Mouse (Mus musculus): ENCODE measurements at regions not wholly inside any gene's neighbourhood (a gene's known extent, or its start where the extent isn't known, plus 50 kb on each side); places are given as distances from the start of the nearest gene placed in this dataset.

DNA sequence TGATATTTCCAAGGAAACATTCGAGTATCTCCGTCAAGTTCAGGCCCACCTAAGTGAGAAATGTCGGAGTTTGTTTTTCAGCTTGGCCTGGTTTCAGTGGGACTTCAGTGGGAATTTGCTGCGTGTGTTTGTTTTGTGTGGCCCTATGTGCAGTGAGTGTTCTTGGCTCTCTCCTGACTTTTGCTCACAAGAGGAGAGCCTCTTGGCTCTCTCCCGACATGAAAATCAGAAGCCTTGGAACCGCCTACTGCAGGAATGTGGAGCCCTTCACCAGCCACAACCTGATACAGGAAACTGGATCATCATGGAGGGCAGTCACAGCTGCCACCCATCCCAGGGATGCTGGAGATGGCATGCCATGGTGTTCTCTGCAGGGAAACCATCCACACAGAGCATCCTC is 76.2 kb upstream of the Basp1 start:
- Histone ChIP-seq H3K4me2 (ENCODE audit: low read length) (no peak overlapping the region), H3K4me3 (ENCODE audit: control insufficient read depth in 1 of 2, insufficient read depth in 1 of 2, low read depth in 1 of 2, low read length in 2 of 2) (no peak overlapping the region), H3K9ac (ENCODE audit: low read length) (no peak overlapping the region), H3K27me3 (ENCODE audit: control insufficient read depth, insufficient read depth, low read length) (no peaks in the 10 kb centered on the region), H3K27ac (replicated peaks in 1 of 2; ENCODE audit: control insufficient read depth in 1 of 2, insufficient read depth in 1 of 2, low read depth in 2 of 2, low read length in 2 of 2) (no peak overlapping the region), H3K4me1 (ENCODE audit: control insufficient read depth in 2 of 2, insufficient read depth in 2 of 2, low read length in 2 of 2) (no peaks in the 10 kb centered on the region), H3K36me3 (ENCODE audit: control insufficient read depth, insufficient read depth, low read length) (no peaks in the 10 kb centered on the region), H3K9me3 (ENCODE audit: control insufficient read depth, low read length) (no peaks in the 10 kb centered on the region)
- WGBS: 73% methylated on average over 6 of the region's 6 CpGs
- ATAC-seq (ENCODE audit: insufficient number of reproducible peaks, insufficient read depth, low FRiP score, low read depth): no peak

- H3K36me3 ChIP-seq (ENCODE audit: control insufficient read depth, insufficient read depth, low read length): no peaks in the 10 kb centered on the region
- H3K4me2 ChIP-seq (ENCODE audit: low read length): no peak overlapping the region
- WGBS: 53% methylated on average over 5 of the region's 5 CpGs
- no peak for ATAC-seq (ENCODE audit: insufficient number of reproducible peaks, insufficient read depth, low FRiP score, low read depth)
- H3K4me3 ChIP-seq (ENCODE audit: control insufficient read depth in 1 of 2, insufficient read depth in 1 of 2, low read depth in 1 of 2, low read length in 2 of 2): no peak overlapping the region
- H3K27me3 ChIP-seq (ENCODE audit: control insufficient read depth, insufficient read depth, low read length): no peaks in the 10 kb centered on the region
- H3K9ac ChIP-seq (ENCODE audit: low read length): no peak overlapping the region
- H3K27ac ChIP-seq (replicated peaks in 1 of 2; ENCODE audit: control insufficient read depth in 1 of 2, insufficient read depth in 1 of 2, low read depth in 2 of 2, low read length in 2 of 2): no peak overlapping the region
- H3K4me1 ChIP-seq (ENCODE audit: control insufficient read depth in 2 of 2, insufficient read depth in 2 of 2, low read length in 2 of 2): no peaks in the 10 kb centered on the region; a peak in 1 of 4 replicates
- no peaks in the 10 kb centered on the region for H3K9me3 ChIP-seq (ENCODE audit: control insufficient read depth, low read length)
These were observed 78.7 kb upstream of the Basp1 start for GRCm38 (mm10) chr15:25492161-25492746.

DNA sequence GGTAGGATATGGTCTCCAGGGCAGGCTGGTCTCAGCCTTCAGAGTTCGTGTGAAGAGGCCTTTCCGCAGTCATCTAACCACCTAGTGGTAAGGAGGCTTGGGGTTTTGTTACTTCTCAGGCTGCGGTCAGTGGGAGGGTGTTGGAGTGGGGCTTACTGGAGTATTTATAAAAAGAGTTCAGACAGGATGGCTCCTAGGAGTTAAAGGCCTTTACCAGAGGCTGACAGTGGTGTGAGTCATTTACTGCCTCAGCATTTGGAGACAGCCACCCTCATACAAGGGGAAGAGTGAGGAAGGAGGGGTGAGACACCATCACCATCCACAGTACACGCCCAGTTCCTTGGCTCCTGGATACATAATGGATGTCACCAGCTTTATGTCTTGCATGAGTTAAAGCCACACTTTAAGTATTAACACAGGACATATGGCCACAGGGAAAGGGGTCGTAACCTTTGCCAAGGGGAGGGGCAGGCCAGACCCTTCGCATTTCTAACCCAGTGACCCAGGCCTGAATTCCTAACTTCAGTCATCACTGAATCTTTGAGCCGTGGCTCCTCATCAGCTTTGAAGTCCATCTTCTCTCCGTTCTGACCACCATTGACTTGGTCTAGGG is 81.2 kb upstream of the Basp1 start:
- 83% methylated on average over 8 of the region's 8 CpGs for WGBS
- Histone ChIP-seq H3K4me1 (ENCODE audit: control insufficient read depth in 2 of 2, insufficient read depth in 2 of 2, low read length in 2 of 2) (no peaks in the 10 kb centered on the region; a peak in 1 of 4 replicates), H3K9ac (ENCODE audit: low read length) (no peak overlapping the region), H3K27me3 (ENCODE audit: control insufficient read depth, insufficient read depth, low read length) (no peaks in the 10 kb centered on the region), H3K36me3 (ENCODE audit: control insufficient read depth, insufficient read depth, low read length) (no peaks in the 10 kb centered on the region), H3K9me3 (ENCODE audit: control insufficient read depth, low read length) (no peaks in the 10 kb centered on the region), H3K4me2 (ENCODE audit: low read length) (no peak overlapping the region), H3K27ac (replicated peaks in 1 of 2; ENCODE audit: control insufficient read depth in 1 of 2, insufficient read depth in 1 of 2, low read depth in 2 of 2, low read length in 2 of 2) (no peak overlapping the region), H3K4me3 (ENCODE audit: control insufficient read depth in 1 of 2, insufficient read depth in 1 of 2, low read depth in 1 of 2, low read length in 2 of 2) (no peak overlapping the region)
- ATAC-seq (ENCODE audit: insufficient number of reproducible peaks, insufficient read depth, low FRiP score, low read depth): no peak

GRCm38 (mm10) chr15:25495926-25496644 is 82.5 kb upstream of the Basp1 start:
- Histone ChIP-seq H3K9me3 (ENCODE audit: control insufficient read depth, low read length) (no peaks in the 10 kb centered on the region), H3K9ac (ENCODE audit: low read length) (no peak overlapping the region), H3K4me1 (ENCODE audit: control insufficient read depth in 2 of 2, insufficient read depth in 2 of 2, low read length in 2 of 2) (no peaks in the 10 kb centered on the region; a peak in 1 of 4 replicates), H3K27ac (replicated peaks in 1 of 2; ENCODE audit: control insufficient read depth in 1 of 2, insufficient read depth in 1 of 2, low read depth in 2 of 2, low read length in 2 of 2) (no peak overlapping the region), H3K27me3 (ENCODE audit: control insufficient read depth, insufficient read depth, low read length) (no peaks in the 10 kb centered on the region), H3K4me3 (ENCODE audit: control insufficient read depth in 1 of 2, insufficient read depth in 1 of 2, low read depth in 1 of 2, low read length in 2 of 2) (no peak overlapping the region), H3K4me2 (ENCODE audit: low read length) (no peak overlapping the region), H3K36me3 (ENCODE audit: control insufficient read depth, insufficient read depth, low read length) (no peaks in the 10 kb centered on the region)
- WGBS: 46% methylated on average over 7 of the region's 7 CpGs
- ATAC-seq (ENCODE audit: insufficient number of reproducible peaks, insufficient read depth, low FRiP score, low read depth): no peak

DNA sequence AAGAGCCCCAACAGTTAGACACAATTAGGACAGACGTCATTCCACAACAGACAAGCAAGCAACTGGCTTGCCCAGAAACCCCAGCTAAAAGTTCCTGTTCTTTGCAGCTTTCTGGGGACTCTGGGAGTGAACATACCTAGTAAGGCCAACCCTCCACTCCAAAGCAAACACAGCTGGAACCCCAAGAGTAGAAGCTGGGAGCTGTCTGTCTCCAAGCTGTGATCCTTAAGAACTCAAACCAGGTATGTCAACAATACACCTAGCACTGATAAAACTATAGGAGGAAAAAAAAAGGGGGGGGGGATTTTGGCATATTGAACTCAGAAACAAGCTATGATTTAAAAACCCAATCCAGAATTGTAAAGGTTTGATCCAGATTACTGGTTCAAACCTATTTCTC is 84.2 kb upstream of the Basp1 start:
- H3K9me3 ChIP-seq (ENCODE audit: control insufficient read depth, low read length): no peaks in the 10 kb centered on the region
- H3K27me3 ChIP-seq (ENCODE audit: control insufficient read depth, insufficient read depth, low read length): no peaks in the 10 kb centered on the region
- H3K4me1 ChIP-seq (ENCODE audit: control insufficient read depth in 2 of 2, insufficient read depth in 2 of 2, low read length in 2 of 2): no peaks in the 10 kb centered on the region; a peak in 1 of 4 replicates
- no peak overlapping the region for H3K4me3 ChIP-seq (ENCODE audit: control insufficient read depth in 1 of 2, insufficient read depth in 1 of 2, low read depth in 1 of 2, low read length in 2 of 2)
- no peak overlapping the region for H3K4me2 ChIP-seq (ENCODE audit: low read length)
- H3K36me3 ChIP-seq (ENCODE audit: control insufficient read depth, insufficient read depth, low read length): no peaks in the 10 kb centered on the region
- H3K27ac ChIP-seq (replicated peaks in 1 of 2; ENCODE audit: control insufficient read depth in 1 of 2, insufficient read depth in 1 of 2, low read depth in 2 of 2, low read length in 2 of 2): no peak overlapping the region
- no peak overlapping the region for H3K9ac ChIP-seq (ENCODE audit: low read length)
- no peak for ATAC-seq (ENCODE audit: insufficient number of reproducible peaks, insufficient read depth, low FRiP score, low read depth)
- 57% methylated on average over 1 of the region's 1 CpGs for WGBS

DNA sequence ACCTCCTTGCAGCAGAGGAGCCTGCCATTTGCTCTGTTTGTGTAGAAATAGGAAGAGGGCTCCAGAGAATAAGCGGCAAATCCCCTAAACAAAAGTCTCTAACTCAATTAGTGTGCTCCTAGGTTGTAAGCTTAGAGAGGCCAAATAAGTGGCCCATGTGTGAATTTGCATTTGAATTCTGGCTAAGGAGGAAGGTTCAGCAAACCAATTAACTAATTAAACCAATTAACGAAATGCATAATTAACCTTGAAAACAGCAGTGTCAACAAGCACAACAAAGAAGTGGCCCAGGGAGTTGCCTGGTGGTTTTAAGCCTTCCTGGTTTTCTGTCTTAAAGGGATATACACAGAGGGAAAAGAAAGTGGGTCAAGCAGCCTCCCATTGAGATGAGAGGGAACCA is 84.9 kb upstream of the Basp1 start:
- no peaks in the 10 kb centered on the region for H3K27me3 ChIP-seq (ENCODE audit: control insufficient read depth, insufficient read depth, low read length)
- H3K36me3 ChIP-seq (ENCODE audit: control insufficient read depth, insufficient read depth, low read length): no peaks in the 10 kb centered on the region
- no peak for ATAC-seq (ENCODE audit: insufficient number of reproducible peaks, insufficient read depth, low FRiP score, low read depth)
- H3K4me3 ChIP-seq (ENCODE audit: control insufficient read depth in 1 of 2, insufficient read depth in 1 of 2, low read depth in 1 of 2, low read length in 2 of 2): no peak overlapping the region
- no peaks in the 10 kb centered on the region for H3K9me3 ChIP-seq (ENCODE audit: control insufficient read depth, low read length)
- no peak overlapping the region for H3K4me2 ChIP-seq (ENCODE audit: low read length)
- 40% methylated on average over 2 of the region's 2 CpGs for WGBS
- H3K4me1 ChIP-seq (ENCODE audit: control insufficient read depth in 2 of 2, insufficient read depth in 2 of 2, low read length in 2 of 2): no peaks in the 10 kb centered on the region; a peak in 1 of 4 replicates
- H3K27ac ChIP-seq (replicated peaks in 1 of 2; ENCODE audit: control insufficient read depth in 1 of 2, insufficient read depth in 1 of 2, low read depth in 2 of 2, low read length in 2 of 2): no peak overlapping the region
- H3K9ac ChIP-seq (ENCODE audit: low read length): no peak overlapping the region

GRCm38 (mm10) chr15:25502513-25502912 is 88.9 kb upstream of the Basp1 start:
- Histone ChIP-seq H3K27ac (replicated peaks in 1 of 2; ENCODE audit: control insufficient read depth in 1 of 2, insufficient read depth in 1 of 2, low read depth in 2 of 2, low read length in 2 of 2) (no peak overlapping the region), H3K36me3 (ENCODE audit: control insufficient read depth, insufficient read depth, low read length) (no peaks in the 10 kb centered on the region), H3K9ac (ENCODE audit: low read length) (no peak overlapping the region), H3K4me3 (ENCODE audit: control insufficient read depth in 1 of 2, insufficient read depth in 1 of 2, low read depth in 1 of 2, low read length in 2 of 2) (no peak overlapping the region), H3K4me2 (ENCODE audit: low read length) (no peak overlapping the region), H3K4me1 (ENCODE audit: control insufficient read depth in 2 of 2, insufficient read depth in 2 of 2, low read length in 2 of 2) (no peaks in the 10 kb centered on the region), H3K27me3 (ENCODE audit: control insufficient read depth, insufficient read depth, low read length) (no peaks in the 10 kb centered on the region; the same call in none of the 2 replicates), H3K9me3 (ENCODE audit: control insufficient read depth, low read length) (no peaks in the 10 kb centered on the region)
- 73% methylated on average over 5 of the region's 5 CpGs for WGBS
- ATAC-seq (ENCODE audit: insufficient number of reproducible peaks, insufficient read depth, low FRiP score, low read depth): no peak
